Mouse (Mus musculus) cerebellum, adult 2 months (tissue): ENCODE results near the gene Ugt1a9.
"Not testable (repeated sequence)": the region's sequence is repeated elsewhere in the genome, so short reads cannot be mapped to it uniquely, and the experiment has no call there.

Experiments used
- CTCF ChIP-seq: fragments of 200-500 bp; IDR thresholded peaks from 2 replicates; pipeline ENCODE4 v1.5.1; 2011; ENCODE audit warnings: low read depth, mild to moderate bottlenecking, control low read depth, low read length, moderate library complexity, borderline replicate concordance; ENCODE audit not compliant: insufficient read depth
- POLR2A ChIP-seq: fragments of 200-500 bp; IDR thresholded peaks from 2 replicates; pipeline ENCODE4 v1.6.1; 2011; ENCODE audit warnings: low read length, control low read depth, borderline replicate concordance; ENCODE audit not compliant: insufficient read depth

DNA sequence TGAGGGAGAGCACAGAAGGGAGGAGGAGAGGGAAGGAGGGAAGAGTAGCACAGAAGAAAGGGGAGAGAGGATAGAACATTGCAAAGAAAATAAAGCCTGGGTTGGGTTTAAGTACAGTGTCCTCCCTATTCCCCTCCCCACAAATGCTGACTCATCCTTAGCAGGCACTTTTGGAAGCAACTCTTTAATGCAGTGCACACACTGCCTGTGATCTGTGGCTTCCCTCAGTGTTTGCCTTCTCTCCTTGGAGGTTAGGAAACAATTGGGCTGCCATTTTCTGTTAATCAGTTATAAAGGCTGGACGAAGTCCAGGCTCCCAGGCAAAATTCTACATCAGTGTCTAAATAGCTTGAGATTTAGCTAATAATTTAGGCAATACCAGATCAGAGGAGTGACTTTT, 69.9 kb downstream of the Ugt1a9 start:
- not testable (repeated sequence) for TF ChIP-seq CTCF, POLR2A
